ENCODE assay signal across 17 mouse cellular contexts in genomic region chr8:122301081-122301480, GRCm38 (mm10). TPM values are rescaled to one million over a fixed set of nuclear protein-coding genes. Genes with fewer than 3 reads are reported as not detected.
DNase-seq lines count a peak whose midpoint lies in the region; ATAC-seq and TF ChIP-seq lines count a peak whose summit lies in the region.
"Had no signal": no experiment of that assay in that cellular context is flagged by ENCODE, and none has a peak within 500 bp of the region (broad histone marks: within the 10 kb centered on the region; RNA-seq: fewer than 3 reads in every experiment).

No protein-coding gene starts in this region.

- TF ChIP-seq EP300 in liver, postnatal 0 days (IDR thresholded peaks at IDR 0.05; ENCODE audit: low read depth): no peak

- H3K27ac ChIP-seq in heart, embryonic 11.5 days (ENCODE audit: low read depth, low read length): peak overlapping the region; percentile 87; the same call in 1 of the 2 replicates
- H3K27ac ChIP-seq in hindbrain, embryonic 14.5 days: peak overlapping the region; percentile 62
- no peak overlapping the region for H3K27ac ChIP-seq in hindbrain, embryonic 11.5 days (ENCODE audit: low read depth, low read length)
- H3K27ac ChIP-seq in hindbrain, postnatal 0 days: no peak overlapping the region
- no peak overlapping the region for H3K27ac ChIP-seq in liver, postnatal 0 days (ENCODE audit: low read depth)
- H3K27ac ChIP-seq: embryonic facial prominence, embryonic 10.5 days; kidney, embryonic 15.5 days; limb, embryonic 12.5 days had no signal

- 76% methylated on average over 13 of the region's 13 CpGs for WGBS in heart, embryonic 11.5 days (ENCODE audit: insufficient replicate concordance)
- WGBS in hindbrain, embryonic 14.5 days: 42% methylated on average over 13 of the region's 13 CpGs
- WGBS in hindbrain, embryonic 11.5 days: 75% methylated on average over 13 of the region's 13 CpGs
- 52% methylated on average over 13 of the region's 13 CpGs for WGBS in hindbrain, postnatal 0 days
- 78% methylated on average over 13 of the region's 13 CpGs for WGBS in liver, postnatal 0 days (ENCODE audit: insufficient replicate concordance)
- 83% methylated on average over 13 of the region's 13 CpGs for WGBS in lung, adult 2 months

- no peaks in the 10 kb centered on the region for H3K27me3 ChIP-seq in heart, embryonic 11.5 days (ENCODE audit: control insufficient read depth, insufficient read depth, low read length)
- H3K27me3 ChIP-seq in hindbrain, embryonic 14.5 days (ENCODE audit: control insufficient read depth, insufficient read depth, low read length): no peaks in the 10 kb centered on the region
- no peaks in the 10 kb centered on the region for H3K27me3 ChIP-seq in hindbrain, embryonic 11.5 days (ENCODE audit: control insufficient read depth, insufficient read depth, low read length)
- H3K27me3 ChIP-seq in hindbrain, postnatal 0 days (ENCODE audit: insufficient read depth, low read length): no peaks in the 10 kb centered on the region
- H3K27me3 ChIP-seq in liver, postnatal 0 days (ENCODE audit: insufficient read depth, low read length): no peaks in the 10 kb centered on the region
- H3K27me3 ChIP-seq: kidney, embryonic 15.5 days; limb, embryonic 12.5 days had no signal

- H3K4me2 ChIP-seq in heart, embryonic 11.5 days: no peak overlapping the region
- H3K4me2 ChIP-seq in hindbrain, embryonic 14.5 days (replicated peaks): no peak overlapping the region
- H3K4me2 ChIP-seq in hindbrain, embryonic 11.5 days (replicated peaks; ENCODE audit: low read depth, low read length): no peak overlapping the region
- H3K4me2 ChIP-seq in hindbrain, postnatal 0 days (ENCODE audit: low read depth, low read length): no peak overlapping the region
- 0 out of 2 replicates have a peak overlapping the region, but pooled peaks have one; percentile 13 for H3K4me2 ChIP-seq in liver, postnatal 0 days (ENCODE audit: low read depth, low read length)
- H3K4me2 ChIP-seq: kidney, embryonic 15.5 days; limb, embryonic 12.5 days had no signal

- TF ChIP-seq CTCF in hindbrain, postnatal 0 days (IDR thresholded peaks at IDR 0.05; ENCODE audit: low read depth): no peak
- no peak for TF ChIP-seq CTCF in liver, postnatal 0 days (IDR thresholded peaks at IDR 0.05; ENCODE audit: low read depth)
- no peak for TF ChIP-seq CTCF in lung, adult 2 months (IDR thresholded peaks at IDR 0.05; ENCODE audit: insufficient read depth, low read length)

- no peak for DNase-seq in heart, postnatal 25 days (ENCODE audit: low spot score)
- DNase-seq in hindbrain, embryonic 14.5 days (ENCODE audit: low spot score): no peak
- no peak for DNase-seq in hindbrain, embryonic 11.5 days (ENCODE audit: low spot score)
- peak; percentile 37 for DNase-seq in hindbrain, postnatal 0 days (ENCODE audit: low spot score)
- DNase-seq in liver, postnatal 0 days: no peak
- DNase-seq in lung, adult 2 months: no peak
- DNase-seq in left cerebral cortex, postnatal 36 days (ENCODE audit: low spot score in 2 of 2): no peak
- DNase-seq: cerebellum, postnatal 36 days; right cerebral cortex, postnatal 14 days had no signal

- H3K9me3 ChIP-seq in heart, embryonic 11.5 days (replicated peaks; ENCODE audit: control insufficient read depth, low read length): no peaks in the 10 kb centered on the region
- H3K9me3 ChIP-seq in hindbrain, embryonic 14.5 days (ENCODE audit: control insufficient read depth, low read length): no peaks in the 10 kb centered on the region
- H3K9me3 ChIP-seq in hindbrain, embryonic 11.5 days (ENCODE audit: control insufficient read depth, low read length): no peaks in the 10 kb centered on the region
- no peaks in the 10 kb centered on the region for H3K9me3 ChIP-seq in hindbrain, postnatal 0 days (ENCODE audit: low read length)
- H3K9me3 ChIP-seq in liver, postnatal 0 days (ENCODE audit: low read length): no peaks in the 10 kb centered on the region
- H3K9me3 ChIP-seq: embryonic facial prominence, embryonic 10.5 days; kidney, embryonic 15.5 days; limb, embryonic 12.5 days had no signal

- intact Hi-C loops in heart, postnatal 25 days (cut with DNase I): no loop called here
- intact Hi-C loops in left cerebral cortex, postnatal 36 days (cut with DNase I): no loop called here

- H3K36me3 ChIP-seq in heart, embryonic 11.5 days (ENCODE audit: control insufficient read depth, insufficient read depth, low read length): 0 out of 2 replicates have a peak, but pooled peaks cover 3% of the 10 kb centered on the region
- no peaks in the 10 kb centered on the region for H3K36me3 ChIP-seq in hindbrain, embryonic 14.5 days (replicated peaks; ENCODE audit: control insufficient read depth, insufficient read depth)
- H3K36me3 ChIP-seq in hindbrain, embryonic 11.5 days (ENCODE audit: control insufficient read depth, insufficient read depth, low read length): no peaks in the 10 kb centered on the region
- H3K36me3 ChIP-seq in hindbrain, postnatal 0 days (ENCODE audit: insufficient read depth, low read length): no peaks in the 10 kb centered on the region
- peaks cover 32% of the 10 kb centered on the region for H3K36me3 ChIP-seq in liver, postnatal 0 days (replicated peaks; ENCODE audit: insufficient read depth, low read length)
- H3K36me3 ChIP-seq: embryonic facial prominence, embryonic 10.5 days; limb, embryonic 12.5 days had no signal

- H3K4me3 ChIP-seq in heart, embryonic 11.5 days (ENCODE audit: low read depth, low read length): no peak overlapping the region
- H3K4me3 ChIP-seq in hindbrain, embryonic 14.5 days (replicated peaks; ENCODE audit: low read length): no peak overlapping the region
- H3K4me3 ChIP-seq in hindbrain, embryonic 11.5 days (ENCODE audit: low read depth, low read length): no peak overlapping the region
- H3K4me3 ChIP-seq in hindbrain, postnatal 0 days (ENCODE audit: low read length): no peak overlapping the region
- no peak overlapping the region for H3K4me3 ChIP-seq in liver, postnatal 0 days (ENCODE audit: low read depth, low read length)
- H3K4me3 ChIP-seq in lung, adult 2 months (replicated peaks; ENCODE audit: extremely low read depth, low read depth, low read length): no peak overlapping the region
- H3K4me3 ChIP-seq: embryonic facial prominence, embryonic 10.5 days; kidney, embryonic 15.5 days; limb, embryonic 12.5 days had no signal

- H3K4me1 ChIP-seq in heart, embryonic 11.5 days (ENCODE audit: control insufficient read depth, insufficient read depth, low read length): peaks cover 98% of the 10 kb centered on the region
- peaks cover 5% of the 10 kb centered on the region for H3K4me1 ChIP-seq in hindbrain, embryonic 14.5 days (replicated peaks; ENCODE audit: control insufficient read depth, insufficient read depth, low read length)
- H3K4me1 ChIP-seq in hindbrain, embryonic 11.5 days (replicated peaks; ENCODE audit: control insufficient read depth, insufficient read depth, low read length): peaks cover 7% of the 10 kb centered on the region
- peaks cover 16% of the 10 kb centered on the region; the same call in 1 of the 2 replicates for H3K4me1 ChIP-seq in hindbrain, postnatal 0 days (ENCODE audit: insufficient read depth, low read length)
- H3K4me1 ChIP-seq in liver, postnatal 0 days (ENCODE audit: insufficient read depth): peaks cover 88% of the 10 kb centered on the region
- H3K4me1 ChIP-seq in lung, adult 2 months (ENCODE audit: control insufficient read depth, insufficient read depth, low read length): peaks cover 16% of the 10 kb centered on the region

- TF ChIP-seq POLR2A in lung, adult 2 months (IDR thresholded peaks at IDR 0.05; ENCODE audit: borderline replicate concordance, extremely low read depth, low read depth, low read length): no peak

- no peak for ATAC-seq in heart, embryonic 11.5 days (replicated peaks; ENCODE audit: insufficient number of reproducible peaks, low FRiP score, low TSS enrichment)
- ATAC-seq in hindbrain, embryonic 14.5 days (ENCODE audit: low FRiP score): no peak
- no peak for ATAC-seq in hindbrain, embryonic 11.5 days (ENCODE audit: low FRiP score)
- no peak for ATAC-seq in hindbrain, postnatal 0 days
- ATAC-seq in liver, postnatal 0 days: no peak
- ATAC-seq: inflammation-experienced regulatory T-cells, adult 6 months; lung, postnatal 0 days had no signal

- no peak overlapping the region for H3K9ac ChIP-seq in heart, embryonic 11.5 days (ENCODE audit: low read depth, low read length)
- no peak overlapping the region for H3K9ac ChIP-seq in hindbrain, embryonic 14.5 days
- H3K9ac ChIP-seq in hindbrain, embryonic 11.5 days (ENCODE audit: low read depth, low read length): no peak overlapping the region
- no peak overlapping the region for H3K9ac ChIP-seq in hindbrain, postnatal 0 days (replicated peaks; ENCODE audit: low read length)
- no peak overlapping the region; the same call in 1 of the 2 replicates for H3K9ac ChIP-seq in liver, postnatal 0 days (replicated peaks)
- H3K9ac ChIP-seq: kidney, embryonic 15.5 days; limb, embryonic 12.5 days had no signal

RNA-seq across cellular contexts. Expression of gene Zfpm1, which starts 19.1 kb away (rescaled TPM):
- polyA plus RNA-seq in heart, embryonic 11.5 days (2014; fragmentation: Nextera tagmentation; extraction: Ambion mirVana): 6.9 and 7.9 TPM in 2 replicates
- total RNA-seq in heart, postnatal 25 days (2021): 10 to 100 TPM; 21.3 to 22.6 TPM
- 1.8 and 2.0 TPM in 2 replicates for polyA plus RNA-seq in hindbrain, embryonic 14.5 days (2014; fragmentation: Nextera tagmentation; extraction: Ambion mirVana)
- 1.6 and 1.9 TPM in 2 replicates for polyA plus RNA-seq in hindbrain, embryonic 11.5 days (2014; fragmentation: Nextera tagmentation; extraction: Ambion mirVana)
- 28.0 and 37.6 TPM in 2 replicates for total RNA-seq in hindbrain, postnatal 0 days (2014; rRNA removed)
- polyA plus RNA-seq in hindbrain, postnatal 0 days (2015; fragmentation: Nextera tagmentation; extraction: Ambion mirVana): 1.5 and 2.0 TPM in 2 replicates
- 5.7 and 6.9 TPM in 2 replicates for polyA plus RNA-seq in liver, postnatal 0 days (2015; fragmentation: Nextera tagmentation; extraction: Ambion mirVana)
- polyA plus RNA-seq in lung, adult 2 months (2012; rRNA removed): 32.0 and 38.4 TPM in 2 replicates
- 10 to 100 TPM; 33.9 to 35.3 TPM for total RNA-seq in left cerebral cortex, postnatal 36 days (2021)

RNA-seq across cellular contexts. Expression of gene Trhr2, which starts 59.5 kb away (rescaled TPM):
- polyA plus RNA-seq in heart, embryonic 11.5 days (2014; fragmentation: Nextera tagmentation; extraction: Ambion mirVana): not detected in 2 replicates
- not detected for total RNA-seq in heart, postnatal 25 days (2021)
- 0.21 TPM in 1 of 2 replicates, not detected in the other for polyA plus RNA-seq in hindbrain, embryonic 14.5 days (2014; fragmentation: Nextera tagmentation; extraction: Ambion mirVana)
- 0.11 and 0.25 TPM in 2 replicates for polyA plus RNA-seq in hindbrain, embryonic 11.5 days (2014; fragmentation: Nextera tagmentation; extraction: Ambion mirVana)
- 2.0 and 3.2 TPM in 2 replicates for total RNA-seq in hindbrain, postnatal 0 days (2014; rRNA removed)
- polyA plus RNA-seq in hindbrain, postnatal 0 days (2015; fragmentation: Nextera tagmentation; extraction: Ambion mirVana): 0.45 and 0.57 TPM in 2 replicates
- polyA plus RNA-seq in liver, postnatal 0 days (2015; fragmentation: Nextera tagmentation; extraction: Ambion mirVana): not detected in 2 replicates
- not detected in 2 replicates for polyA plus RNA-seq in lung, adult 2 months (2012; rRNA removed)
- 1 to 10 TPM; 8.0 to 9.2 TPM for total RNA-seq in left cerebral cortex, postnatal 36 days (2021)
- total RNA-seq: gastrocnemius, postnatal 4 days; megakaryocyte-erythroid progenitor cell, adult 5-6 weeks had no signal
- polyA plus RNA-seq: embryonic facial prominence, embryonic 10.5 days; inflammation-experienced regulatory T-cells, adult 6 months; kidney, embryonic 15.5 days; limb, embryonic 12.5 days; lung, postnatal 0 days had no signal

Comparison
In these comparisons a context has a peak if more than half of its experiments do, and no peak if none do; other contexts are left out.
1. H3K27ac ChIP-seq: peak in heart, embryonic 11.5 days (single experiment) and hindbrain, embryonic 14.5 days (single experiment); none in hindbrain, embryonic 11.5 days (single experiment), hindbrain, postnatal 0 days (single experiment) and liver, postnatal 0 days (single experiment).